Mouse (Mus musculus): Measurements from ENCODE around the gene Atp6v1d. TPM values are rescaled to one million over a fixed set of nuclear protein-coding genes. Genes with fewer than 3 reads are reported as not detected.

The Atp6v1d gene
- polyA plus RNA-seq (2015; fragmentation: Nextera tagmentation; extraction: Ambion mirVana) = 115 and 121 TPM in 2 replicates

DNA sequence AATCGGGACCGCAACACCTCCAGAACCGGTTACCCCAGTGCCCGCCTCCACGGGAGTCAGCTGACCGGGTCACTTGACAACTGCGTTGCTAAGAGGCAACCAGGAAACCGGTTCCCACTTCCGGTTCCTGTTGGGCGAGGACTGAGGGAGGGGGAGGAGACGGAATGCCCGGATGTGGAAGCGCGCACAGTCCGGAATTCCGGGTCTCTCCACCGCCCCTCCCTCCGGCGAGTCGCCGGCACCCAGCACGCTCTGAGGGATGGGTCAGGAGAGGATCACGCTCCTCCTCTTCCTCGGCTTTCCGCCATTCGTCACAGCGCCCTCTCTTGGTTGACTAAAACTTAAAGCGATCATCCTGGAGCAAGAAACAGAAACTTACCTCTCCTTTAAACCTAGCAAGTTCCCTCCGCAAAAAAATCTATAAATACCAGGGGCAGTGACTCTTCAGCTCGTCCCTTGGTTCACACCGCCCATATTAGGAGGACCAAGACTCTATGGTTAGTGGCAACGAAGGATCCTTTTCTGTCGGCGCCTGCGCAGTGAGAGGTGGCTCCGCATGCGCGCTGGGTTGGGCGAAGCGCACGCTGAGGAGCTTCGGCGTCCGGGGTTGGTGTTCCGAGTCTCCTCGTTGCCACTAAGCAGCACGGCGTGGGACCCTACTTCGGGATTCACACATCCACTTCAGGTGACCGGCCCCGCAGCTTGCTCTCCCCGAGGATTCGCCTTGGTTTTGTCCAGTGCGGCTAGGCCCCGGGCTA lies at the start of gene Atp6v1d, which contains the start of gene Eif2s1:
Atp6v1d (minus strand) TSS at position 143 of the 758 bp plus-strand sequence.
Eif2s1 (plus strand) TSS at position 324 of the 758 bp plus-strand sequence.
- H3K4me3 ChIP-seq (replicated peaks) = peak within 1 kb of the TSS; percentile 84
- peak within 1 kb of the TSS; percentile 89 for H3K9ac ChIP-seq (replicated peaks)
- WGBS = under 1% methylated on average over 55 of the region's 55 CpGs
- H3K4me2 ChIP-seq (replicated peaks) = peak within 1 kb of the TSS; percentile 91
- H3K27ac ChIP-seq = peak within 1 kb of the TSS; percentile 78
- H3K9me3 ChIP-seq = no peaks in the 10 kb centered on the region
- peak; percentile 100 for ATAC-seq
- H3K4me1 ChIP-seq (replicated peaks) = peaks cover 38% of the 10 kb centered on the region
- H3K36me3 ChIP-seq = 0 out of 2 replicates have a peak, but pooled peaks cover 5% of the 10 kb centered on the region
- no peaks in the 10 kb centered on the region for H3K27me3 ChIP-seq

DNA sequence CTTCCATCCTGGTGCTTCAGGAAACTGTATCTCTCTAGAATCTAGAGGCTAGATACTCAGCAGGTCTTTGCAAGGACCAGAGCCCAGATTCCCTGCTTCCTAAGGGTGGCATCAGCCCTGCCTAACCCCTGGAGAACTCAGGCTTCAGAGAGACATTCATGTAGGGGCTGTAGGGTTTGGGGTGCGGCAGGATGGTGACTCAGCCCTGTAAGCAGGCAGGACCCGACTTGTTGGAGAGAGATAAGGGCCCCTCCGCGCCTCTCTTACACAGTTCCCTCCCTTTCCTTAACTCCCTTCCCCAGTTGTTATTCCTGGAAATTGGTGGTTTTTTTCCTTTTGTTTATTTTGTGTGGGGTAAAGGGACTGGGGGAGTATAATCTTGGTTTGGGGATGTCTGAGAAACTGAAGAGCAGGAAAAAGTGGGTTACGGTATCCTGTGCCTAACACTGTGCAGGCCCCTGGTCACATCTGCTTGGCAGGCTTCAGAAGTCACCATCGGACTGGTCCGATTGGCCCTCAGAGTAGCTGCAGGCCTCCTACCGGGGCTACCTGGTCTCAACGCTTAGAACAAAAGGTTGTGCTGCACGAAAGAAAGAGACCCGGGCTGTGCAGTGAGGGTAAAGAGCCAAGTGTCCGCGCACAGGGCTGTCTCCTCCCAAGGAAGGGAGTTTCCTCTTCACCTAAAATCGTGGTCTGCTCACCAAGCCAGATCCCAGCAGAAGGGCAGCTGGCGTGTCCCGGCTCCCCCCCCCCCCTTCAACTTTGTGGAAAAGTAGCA lies 49.4 kb upstream of the Atp6v1d start:
- ATAC-seq = 0 out of 2 replicates have a peak, but pooled peaks have one; percentile 15
- Histone ChIP-seq H3K36me3 (no peaks in the 10 kb centered on the region), H3K9ac (replicated peaks) (no peak overlapping the region), H3K9me3 (no peaks in the 10 kb centered on the region; the same call in 1 of the 2 replicates), H3K27me3 (peaks cover 83% of the 10 kb centered on the region), H3K27ac (no peak overlapping the region), H3K4me3 (replicated peaks) (peak overlapping the region; percentile 36), H3K4me2 (replicated peaks) (peak overlapping the region; percentile 61), H3K4me1 (replicated peaks) (peaks cover 24% of the 10 kb centered on the region)
- 12% methylated on average over 16 of the region's 16 CpGs for WGBS

DNA sequence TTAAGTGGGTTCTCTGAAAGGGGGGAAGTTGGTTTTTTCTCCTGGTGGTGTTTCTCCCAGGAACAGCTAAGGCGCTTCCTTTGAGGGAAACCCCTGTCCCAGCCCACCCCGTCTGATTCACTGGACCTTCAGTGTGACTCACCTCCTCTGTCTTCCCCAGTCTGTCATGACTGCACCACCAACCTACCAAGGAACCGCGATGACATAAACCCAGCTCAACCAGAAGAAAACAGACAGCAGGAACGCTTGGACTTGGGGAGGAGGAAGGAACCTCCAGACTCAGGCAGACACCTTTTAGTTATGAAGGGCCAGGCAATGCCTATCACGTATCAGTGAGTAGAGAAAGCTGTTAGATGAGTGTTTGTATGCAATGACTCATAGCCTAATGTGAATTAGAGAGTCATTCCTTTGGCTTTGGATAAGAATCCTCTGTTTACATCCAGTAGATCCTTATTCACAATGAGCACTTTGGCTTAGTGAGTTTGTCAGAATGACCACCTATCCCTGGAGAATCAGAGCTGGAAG lies 46.7 kb upstream of the Atp6v1d start:
- Histone ChIP-seq H3K9ac (replicated peaks) (no peak overlapping the region), H3K27me3 (peaks cover 76% of the 10 kb centered on the region), H3K27ac (no peak overlapping the region), H3K9me3 (no peaks in the 10 kb centered on the region; the same call in 1 of the 2 replicates), H3K4me2 (replicated peaks) (no peak overlapping the region), H3K4me3 (replicated peaks) (no peak overlapping the region), H3K36me3 (no peaks in the 10 kb centered on the region), H3K4me1 (replicated peaks) (peaks cover 24% of the 10 kb centered on the region)
- ATAC-seq = no peak
- WGBS = 83% methylated on average over 6 of the region's 6 CpGs

DNA sequence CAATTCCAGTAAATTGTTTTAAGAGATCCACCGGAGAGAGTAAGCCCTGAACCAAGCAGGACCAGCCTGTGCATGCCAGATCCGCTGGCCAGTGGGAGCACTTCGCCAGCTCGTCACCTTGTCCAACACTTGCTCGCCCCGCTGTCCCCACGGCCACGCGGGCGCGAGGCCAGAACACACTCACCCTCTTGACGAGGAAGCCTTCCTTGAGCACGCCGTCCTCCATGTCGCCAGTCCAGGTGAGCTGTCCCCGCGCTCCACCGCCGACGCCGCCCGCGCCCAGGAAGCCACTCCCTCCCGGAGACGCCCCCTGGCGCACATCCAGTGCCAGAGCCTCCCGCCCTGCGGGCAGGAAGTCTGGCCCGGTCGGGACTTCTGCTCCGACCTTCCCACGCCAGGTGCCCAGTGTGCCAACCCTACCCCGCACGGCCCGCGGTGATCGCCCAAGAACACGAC lies 45.3 kb upstream of the Atp6v1d start, which contains the start of gene Plek2:
Plek2 (minus strand) TSS at position 258 of the 456 bp plus-strand sequence.
- peaks cover 63% of the 10 kb centered on the region for H3K27me3 ChIP-seq
- H3K4me3 ChIP-seq (replicated peaks) = peak within 1 kb of the TSS; percentile 43
- peak within 1 kb of the TSS; percentile 62 for H3K9ac ChIP-seq (replicated peaks)
- ATAC-seq = peak; percentile 63
- no peaks in the 10 kb centered on the region; the same call in 1 of the 2 replicates for H3K9me3 ChIP-seq
- H3K36me3 ChIP-seq = no peaks in the 10 kb centered on the region
- H3K4me1 ChIP-seq (replicated peaks) = peaks cover 19% of the 10 kb centered on the region
- H3K4me2 ChIP-seq (replicated peaks) = peak within 1 kb of the TSS; percentile 72
- 1% methylated on average over 38 of the region's 38 CpGs for WGBS
- no peak within 1 kb of the TSS for H3K27ac ChIP-seq

DNA sequence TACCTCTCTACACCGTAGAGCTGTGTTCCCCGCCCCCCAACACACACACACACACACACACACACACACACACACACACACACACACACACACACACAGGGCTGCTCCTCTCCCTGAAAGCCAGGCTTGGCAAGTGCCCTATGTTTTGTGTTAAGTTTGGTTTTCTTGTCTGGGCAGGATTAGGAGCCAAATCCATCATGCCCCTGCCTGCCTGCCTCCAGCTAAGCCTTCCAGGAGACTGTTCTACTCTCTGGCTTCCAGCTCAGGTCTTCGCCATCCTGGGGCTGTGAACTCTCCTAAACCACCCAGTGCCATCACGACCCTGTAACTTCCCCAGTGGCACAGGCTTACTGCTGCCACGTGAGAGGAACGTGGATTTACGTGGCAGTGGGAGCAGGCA lies 43.1 kb upstream of the Atp6v1d start:
- peaks cover 41% of the 10 kb centered on the region for H3K27me3 ChIP-seq
- no peak overlapping the region for H3K27ac ChIP-seq
- no peaks in the 10 kb centered on the region; the same call in 1 of the 2 replicates for H3K9me3 ChIP-seq
- 87% methylated on average over 7 of the region's 7 CpGs for WGBS
- H3K4me3 ChIP-seq (replicated peaks) = no peak overlapping the region
- no peak overlapping the region for H3K4me2 ChIP-seq (replicated peaks)
- H3K4me1 ChIP-seq (replicated peaks) = peaks cover 11% of the 10 kb centered on the region
- no peak overlapping the region for H3K9ac ChIP-seq (replicated peaks)
- H3K36me3 ChIP-seq = no peaks in the 10 kb centered on the region
- no peak for ATAC-seq

DNA sequence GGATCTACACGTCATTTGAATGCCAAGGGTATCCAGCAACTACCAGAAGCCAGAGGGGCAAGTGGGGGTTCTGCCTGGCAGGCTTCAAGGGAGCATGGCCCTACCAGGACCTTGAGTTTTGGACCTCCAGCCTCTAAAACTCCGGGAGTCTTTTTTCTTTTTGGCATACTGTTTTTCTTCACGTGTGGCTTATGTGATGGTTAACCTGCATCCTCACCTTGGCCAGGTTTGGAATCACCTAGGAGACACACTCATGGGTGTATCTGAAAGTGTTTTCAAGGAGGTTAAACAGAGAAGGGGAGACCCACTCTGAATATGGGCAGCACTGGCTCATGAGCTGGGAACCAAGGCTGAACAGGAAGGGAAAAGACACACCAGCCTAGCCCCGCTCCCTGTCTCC lies 41.9 kb upstream of the Atp6v1d start:
- Histone ChIP-seq H3K4me2 (replicated peaks) (no peak overlapping the region), H3K27me3 (peaks cover 30% of the 10 kb centered on the region), H3K9ac (replicated peaks) (no peak overlapping the region), H3K9me3 (no peaks in the 10 kb centered on the region), H3K36me3 (no peaks in the 10 kb centered on the region), H3K27ac (no peak overlapping the region), H3K4me1 (replicated peaks) (peaks cover 11% of the 10 kb centered on the region), H3K4me3 (replicated peaks) (no peak overlapping the region)
- WGBS = 88% methylated on average over 4 of the region's 4 CpGs
- ATAC-seq = no peak

DNA sequence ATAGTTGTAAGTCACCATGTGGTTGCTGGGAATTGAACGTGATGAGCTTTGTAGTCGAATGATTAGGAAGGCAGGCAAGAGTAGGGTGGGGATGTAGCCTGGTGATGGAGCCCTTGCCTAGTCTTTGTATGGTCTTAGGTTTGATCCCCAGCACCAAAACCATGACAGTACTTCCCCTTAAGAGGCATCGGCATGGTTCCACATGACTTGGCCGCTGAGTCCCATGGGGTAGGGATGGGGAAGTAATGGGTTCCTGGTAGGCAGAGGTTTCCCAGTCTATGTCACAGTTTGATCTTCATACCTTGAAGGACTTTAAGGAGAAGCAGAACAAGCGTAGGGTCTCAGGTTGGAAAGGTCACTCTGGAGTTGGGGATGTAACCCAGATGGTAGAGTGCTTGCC lies 40.0 kb upstream of the Atp6v1d start:
- 83% methylated on average over 5 of the region's 5 CpGs for WGBS
- H3K9me3 ChIP-seq = no peaks in the 10 kb centered on the region
- no peak overlapping the region for H3K9ac ChIP-seq (replicated peaks)
- no peak overlapping the region for H3K4me3 ChIP-seq (replicated peaks)
- H3K27me3 ChIP-seq = peaks cover 14% of the 10 kb centered on the region
- no peak overlapping the region for H3K4me2 ChIP-seq (replicated peaks)
- peaks cover 2% of the 10 kb centered on the region; the same call in 1 of the 2 replicates for H3K4me1 ChIP-seq (replicated peaks)
- H3K36me3 ChIP-seq = no peaks in the 10 kb centered on the region
- no peak for ATAC-seq
- no peak overlapping the region for H3K27ac ChIP-seq

DNA sequence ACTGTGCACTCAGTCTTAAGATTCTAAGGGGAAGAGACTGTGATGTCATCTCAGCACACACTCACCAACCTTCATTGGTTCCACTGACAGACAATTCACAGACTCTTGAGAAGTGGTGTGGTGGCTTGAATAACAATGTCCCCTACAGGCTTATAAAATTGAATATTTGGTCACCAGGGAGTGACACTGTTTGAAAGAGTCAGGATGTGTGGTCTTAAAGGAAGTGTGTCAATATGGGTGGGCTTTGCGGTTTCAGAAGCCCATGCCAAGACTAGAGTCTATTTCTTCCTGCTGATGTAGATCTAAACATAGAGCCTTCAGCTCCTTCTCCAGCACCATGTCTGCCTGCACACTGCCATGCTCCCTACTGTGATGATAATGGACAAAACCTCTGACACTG lies 36.4 kb upstream of the Atp6v1d start:
- no peaks in the 10 kb centered on the region for H3K4me1 ChIP-seq (replicated peaks)
- no peak for ATAC-seq
- no peak overlapping the region for H3K4me2 ChIP-seq (replicated peaks)
- no peaks in the 10 kb centered on the region for H3K27me3 ChIP-seq
- H3K9me3 ChIP-seq = no peaks in the 10 kb centered on the region
- no peaks in the 10 kb centered on the region for H3K36me3 ChIP-seq
- 100% methylated on average over 1 of the region's 1 CpGs for WGBS
- H3K4me3 ChIP-seq (replicated peaks) = no peak overlapping the region
- no peak overlapping the region for H3K27ac ChIP-seq
- no peak overlapping the region for H3K9ac ChIP-seq (replicated peaks)

DNA sequence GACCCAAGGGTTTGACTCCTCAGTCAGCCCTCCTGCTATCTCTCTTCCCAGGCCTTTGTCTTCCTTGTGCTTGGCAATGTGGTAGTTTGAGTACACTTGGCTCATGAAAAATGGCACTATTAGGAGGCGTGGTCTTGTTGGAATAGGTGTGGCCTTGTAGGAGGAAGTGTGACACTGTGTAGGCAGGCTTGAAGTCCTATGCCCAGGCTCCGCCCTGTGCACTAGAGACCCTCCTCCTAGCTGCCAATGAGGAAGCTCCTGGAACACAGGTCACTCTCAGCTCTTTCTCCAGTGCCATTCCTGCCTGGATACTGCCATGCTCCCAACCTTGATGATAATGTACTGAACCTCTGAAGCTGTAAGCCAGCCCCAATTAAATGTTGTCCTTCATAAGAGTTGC lies 29.7 kb upstream of the Atp6v1d start:
- no peak for ATAC-seq
- 93% methylated on average over 2 of the region's 2 CpGs for WGBS

DNA sequence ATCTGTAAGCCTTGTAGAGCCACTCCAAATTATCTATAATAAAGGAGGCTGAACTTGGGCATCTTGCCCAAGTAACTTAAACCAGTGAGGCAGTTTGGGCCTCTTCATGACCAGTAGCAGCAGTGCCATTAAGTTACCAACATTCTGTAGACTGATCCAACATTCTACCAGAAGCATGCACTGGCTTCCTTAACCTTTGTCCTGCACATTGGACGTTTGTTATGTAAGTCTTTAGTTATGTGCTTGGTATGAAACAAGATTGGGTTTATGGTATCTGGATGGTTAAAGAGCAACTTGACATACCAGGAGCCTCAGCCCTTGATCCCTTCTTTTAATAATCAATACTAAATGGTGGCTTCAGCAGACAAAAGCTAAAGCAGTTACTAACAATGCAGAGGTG lies 28.6 kb upstream of the Atp6v1d start:
- H3K4me2 ChIP-seq (replicated peaks) = no peak overlapping the region
- no peak overlapping the region for H3K4me3 ChIP-seq (replicated peaks)
- no peaks in the 10 kb centered on the region for H3K27me3 ChIP-seq
- H3K9me3 ChIP-seq = peaks cover 6% of the 10 kb centered on the region; the same call in 1 of the 2 replicates
- H3K36me3 ChIP-seq = peaks cover 18% of the 10 kb centered on the region
- H3K4me1 ChIP-seq (replicated peaks) = no peaks in the 10 kb centered on the region
- 83% methylated on average over 1 of the region's 1 CpGs for WGBS
- no peak for ATAC-seq
- no peak overlapping the region for H3K9ac ChIP-seq (replicated peaks)
- H3K27ac ChIP-seq = no peak overlapping the region

More for the DNA sequence above, 29.7 kb upstream of the Atp6v1d start:
- no peak overlapping the region for H3K9ac ChIP-seq (replicated peaks)
- peaks cover 6% of the 10 kb centered on the region; the same call in 1 of the 2 replicates for H3K9me3 ChIP-seq
- no peak overlapping the region for H3K4me2 ChIP-seq (replicated peaks)
- H3K36me3 ChIP-seq = peaks cover 9% of the 10 kb centered on the region
- H3K4me3 ChIP-seq (replicated peaks) = no peak overlapping the region
- H3K27me3 ChIP-seq = no peaks in the 10 kb centered on the region
- no peaks in the 10 kb centered on the region for H3K4me1 ChIP-seq (replicated peaks)
- no peak overlapping the region for H3K27ac ChIP-seq

DNA sequence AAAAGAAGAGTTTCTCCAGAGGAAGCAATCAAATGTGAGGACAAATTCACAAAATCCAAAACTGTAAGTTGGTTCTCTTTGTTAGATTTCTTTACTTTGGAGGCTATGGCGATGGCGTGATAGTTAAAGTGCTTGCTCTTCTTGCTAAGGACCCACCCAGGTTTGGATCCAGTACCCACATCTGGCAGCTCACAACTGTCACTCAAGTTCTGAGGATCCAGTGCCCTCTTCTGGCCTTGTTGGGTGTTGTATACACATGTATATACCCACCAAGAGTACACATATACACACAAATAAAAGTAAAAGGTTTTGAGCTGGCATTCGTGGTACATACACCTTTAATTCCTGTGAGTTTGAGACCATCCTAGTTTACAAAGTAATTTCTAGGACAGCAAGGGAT lies 13.1 kb upstream of the Atp6v1d start:
- peaks cover 54% of the 10 kb centered on the region for H3K36me3 ChIP-seq
- ATAC-seq = no peak
- no peak overlapping the region for H3K9ac ChIP-seq (replicated peaks)
- no peaks in the 10 kb centered on the region for H3K27me3 ChIP-seq
- no peaks in the 10 kb centered on the region for H3K4me1 ChIP-seq (replicated peaks)
- H3K27ac ChIP-seq = no peak overlapping the region
- H3K4me2 ChIP-seq (replicated peaks) = no peak overlapping the region
- no peak overlapping the region for H3K4me3 ChIP-seq (replicated peaks)
- 94% methylated on average over 3 of the region's 3 CpGs for WGBS
- H3K9me3 ChIP-seq = no peaks in the 10 kb centered on the region
